Mouse (Mus musculus) adrenal gland, adult 2 months (tissue): ENCODE data around the gene Fbxl12. TPM values are rescaled to one million over a fixed set of nuclear protein-coding genes. Genes with fewer than 3 reads are reported as not detected.
"Not testable (repeated sequence)": the region's sequence is repeated elsewhere in the genome, so short reads cannot be mapped to it uniquely, and the experiment has no call there.

Experiments
- DNase-seq: peaks from one replicate; pipeline ENCODE4 v3.0.0; 2021
- long read RNA-seq: library from polyadenylated mRNA; stranded (forward); transcript quantifications from one replicate; pipeline ENCODE4 v2.0.0, GENCODE M21; 2021
- polyA plus RNA-seq: library from polyadenylated mRNA; depleted of rRNA; stranded (reverse); fragments of >200 nt; gene quantifications from 2 replicates; pipeline ENCODE4 v1.2.3, GENCODE M21; 2012; rRNA removed
- total RNA-seq, 2 experiments: library from RNA; stranded (reverse); gene quantifications; 2 replicates each; pipeline ENCODE4 v1.2.3; 2021

Gene Fbxl12
- total RNA-seq (10 to 100 TPM; 13.0 to 16.7 TPM), polyA plus RNA-seq (47.1 and 59.1 TPM in 2 replicates)
- long read RNA-seq, partial matches to known transcripts = 0 of 6 reads
- long read RNA-seq, other reads (novel, unspliced or antisense) = 1 of 6 reads

DNA sequence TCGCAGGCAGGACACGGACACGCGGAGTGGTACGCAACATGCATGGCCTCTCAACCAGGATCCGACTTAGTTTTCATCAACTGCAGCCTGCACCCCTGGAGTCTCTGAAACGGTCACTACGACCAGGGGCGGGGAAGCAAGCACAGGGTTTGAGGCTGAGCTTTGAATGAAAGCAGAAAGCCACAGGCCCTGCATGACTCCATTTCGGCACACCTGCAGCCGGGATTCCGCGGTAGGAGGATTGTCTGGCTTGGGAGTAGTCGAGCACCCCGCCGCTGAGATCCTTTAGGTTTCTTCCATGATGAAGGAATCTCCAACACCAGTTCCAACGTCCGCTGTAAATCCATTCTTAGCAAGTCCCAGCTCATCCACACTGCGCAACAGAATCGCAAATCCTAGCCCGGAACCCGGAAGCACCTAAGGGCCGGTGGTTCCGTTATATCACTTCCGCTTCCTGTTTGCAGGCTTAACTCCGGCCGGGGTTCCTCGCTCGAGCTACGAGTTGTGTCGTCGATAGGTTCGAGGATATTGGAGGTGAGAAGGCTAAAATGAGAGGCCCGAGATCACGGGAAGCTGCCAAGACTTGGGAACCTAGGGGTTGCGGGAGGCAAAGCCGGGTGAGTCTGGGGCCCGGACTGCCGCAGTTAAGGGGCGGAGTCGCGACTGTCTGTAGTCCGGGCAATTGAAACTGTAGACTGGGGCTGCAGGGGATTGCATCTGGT lies at the start of gene Fbxl12:
Gene Fbxl12, minus strand, starts transcription at position 408 of the 722 bp plus-strand sequence.
- peak; percentile 86 for DNase-seq

DNA sequence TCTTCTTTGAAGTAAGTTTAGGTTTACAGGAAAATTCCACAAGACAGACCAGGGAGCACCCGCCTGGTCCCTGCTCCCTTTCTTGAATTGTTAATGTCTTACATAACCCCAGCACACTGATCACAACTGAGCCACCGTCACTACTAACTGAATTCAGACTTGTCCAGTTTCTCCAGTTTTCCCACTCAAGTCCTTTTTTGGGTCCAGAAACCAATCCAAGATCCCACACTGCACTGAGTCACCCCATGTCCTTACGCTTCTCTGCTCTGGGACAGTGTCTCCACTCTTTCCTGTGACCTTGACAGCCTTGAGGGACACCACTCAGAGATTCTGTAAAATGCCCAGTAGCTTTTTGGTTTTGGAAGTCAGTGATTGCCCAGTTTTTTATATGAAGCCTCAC lies 48.3 kb upstream of the Fbxl12 start:
- DNase-seq = peak; percentile 26

DNA sequence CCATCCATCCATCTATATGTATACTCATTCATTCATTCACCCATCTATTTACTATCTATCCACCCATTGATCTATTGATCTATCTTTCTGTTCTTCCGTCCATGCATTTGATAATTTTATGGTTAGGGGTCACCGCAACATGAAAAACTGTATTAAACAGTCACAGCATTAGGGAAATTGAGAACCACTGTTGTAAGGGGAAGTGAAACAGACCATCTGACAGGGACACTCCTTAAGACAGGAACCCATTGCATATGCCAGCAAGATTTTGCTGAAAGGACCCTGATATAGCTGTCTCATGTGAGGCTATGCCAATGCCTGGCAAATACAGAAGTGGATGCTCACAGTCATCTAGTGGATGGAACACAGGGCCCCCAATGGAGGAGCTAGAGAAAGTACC lies 45.9 kb upstream of the Fbxl12 start:
- DNase-seq = not testable (repeated sequence)

DNA sequence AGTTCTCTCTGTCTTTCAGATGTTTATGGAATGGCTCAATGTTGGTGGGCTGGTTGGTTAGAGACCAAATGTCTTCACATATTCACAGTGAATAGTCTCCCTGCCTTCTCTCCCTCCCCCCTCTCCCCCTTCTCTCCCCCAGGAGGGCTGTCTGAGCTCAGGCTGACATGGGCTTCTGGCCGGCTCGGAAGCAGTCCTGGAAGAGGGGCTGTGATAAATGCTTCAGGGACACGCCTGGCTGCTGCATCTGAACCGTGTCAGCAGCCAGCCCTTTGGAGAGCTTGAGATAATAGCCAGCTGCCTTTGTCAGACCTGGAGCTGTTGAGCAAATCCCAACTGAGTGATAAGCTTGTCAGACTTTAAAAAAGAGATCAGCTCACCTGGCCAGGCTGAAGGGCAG lies 45.3 kb upstream of the Fbxl12 start:
- no peak for DNase-seq

DNA sequence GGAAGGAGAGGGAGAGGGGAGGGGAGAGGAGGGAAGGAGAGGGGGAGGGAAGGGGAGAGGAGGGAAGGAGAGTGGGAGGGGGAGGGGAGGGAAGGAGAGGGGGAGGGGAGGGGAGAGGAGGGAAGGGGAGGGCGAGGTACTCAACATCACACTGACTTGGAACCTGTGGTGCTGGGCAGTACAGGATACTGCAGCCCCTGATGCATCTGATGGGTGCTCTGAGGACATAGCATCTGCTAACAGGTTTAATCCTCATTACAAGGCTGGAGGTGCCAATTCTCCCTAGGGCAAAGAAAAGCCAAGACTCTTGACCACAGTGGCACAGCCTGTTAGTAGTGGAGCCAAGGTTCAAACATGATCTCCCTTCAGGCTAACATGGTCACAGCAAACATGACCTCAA lies 44.8 kb upstream of the Fbxl12 start:
- DNase-seq = no peak

DNA sequence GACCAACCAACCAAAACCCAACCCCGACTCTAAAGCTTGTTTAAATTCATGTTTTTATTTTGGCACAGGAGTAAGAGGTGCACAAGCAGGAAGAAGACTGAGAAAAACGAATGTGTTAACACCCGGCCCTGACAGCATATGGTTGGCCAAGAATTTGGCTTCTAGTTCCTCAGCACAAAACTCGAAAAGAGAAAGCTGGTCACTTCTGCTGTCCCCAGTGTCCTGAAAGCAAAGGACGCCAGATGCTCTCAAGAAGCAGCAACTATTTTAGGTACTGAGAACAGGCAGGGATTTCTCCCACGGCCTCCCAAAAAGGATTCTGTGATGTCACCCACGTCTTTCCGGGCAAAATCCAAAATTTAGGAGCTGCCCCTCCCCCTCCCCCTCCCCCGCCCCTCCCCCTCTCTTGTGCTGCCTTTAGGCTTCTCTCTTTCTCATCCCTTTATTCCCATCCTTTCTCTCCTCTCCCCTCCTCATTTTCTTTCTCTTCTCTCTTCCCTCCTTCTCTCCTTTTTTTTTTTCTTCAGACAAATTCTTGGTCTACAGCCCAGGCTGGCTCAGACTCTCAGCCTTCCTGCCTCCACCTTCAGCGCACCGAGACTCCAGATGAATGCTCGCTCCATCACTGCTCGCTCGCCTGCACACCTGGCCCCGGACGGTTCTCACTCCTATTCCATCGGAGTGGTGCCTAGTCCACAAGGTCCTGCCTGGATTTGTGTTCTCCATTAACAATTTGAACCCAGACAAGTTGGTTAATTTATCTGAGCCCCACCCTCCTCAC lies 40.7 kb upstream of the Fbxl12 start:
- DNase-seq = no peak

DNA sequence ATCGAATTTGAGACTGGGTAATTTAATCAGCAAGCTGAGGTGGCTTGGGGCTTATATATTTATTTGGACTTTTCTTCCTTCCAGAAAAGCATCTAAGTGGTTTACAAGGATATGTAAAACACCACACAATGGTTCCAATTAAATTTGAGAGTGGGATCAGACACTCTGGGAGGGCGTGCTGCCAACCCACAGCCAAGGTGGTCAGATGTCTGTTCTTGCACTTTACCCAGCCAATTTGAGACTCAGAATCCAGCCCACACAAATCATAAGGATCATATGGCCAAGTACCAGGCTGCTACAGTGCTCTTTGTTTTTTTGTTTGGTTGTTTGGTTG lies 37.8 kb upstream of the Fbxl12 start:
- DNase-seq = no peak

DNA sequence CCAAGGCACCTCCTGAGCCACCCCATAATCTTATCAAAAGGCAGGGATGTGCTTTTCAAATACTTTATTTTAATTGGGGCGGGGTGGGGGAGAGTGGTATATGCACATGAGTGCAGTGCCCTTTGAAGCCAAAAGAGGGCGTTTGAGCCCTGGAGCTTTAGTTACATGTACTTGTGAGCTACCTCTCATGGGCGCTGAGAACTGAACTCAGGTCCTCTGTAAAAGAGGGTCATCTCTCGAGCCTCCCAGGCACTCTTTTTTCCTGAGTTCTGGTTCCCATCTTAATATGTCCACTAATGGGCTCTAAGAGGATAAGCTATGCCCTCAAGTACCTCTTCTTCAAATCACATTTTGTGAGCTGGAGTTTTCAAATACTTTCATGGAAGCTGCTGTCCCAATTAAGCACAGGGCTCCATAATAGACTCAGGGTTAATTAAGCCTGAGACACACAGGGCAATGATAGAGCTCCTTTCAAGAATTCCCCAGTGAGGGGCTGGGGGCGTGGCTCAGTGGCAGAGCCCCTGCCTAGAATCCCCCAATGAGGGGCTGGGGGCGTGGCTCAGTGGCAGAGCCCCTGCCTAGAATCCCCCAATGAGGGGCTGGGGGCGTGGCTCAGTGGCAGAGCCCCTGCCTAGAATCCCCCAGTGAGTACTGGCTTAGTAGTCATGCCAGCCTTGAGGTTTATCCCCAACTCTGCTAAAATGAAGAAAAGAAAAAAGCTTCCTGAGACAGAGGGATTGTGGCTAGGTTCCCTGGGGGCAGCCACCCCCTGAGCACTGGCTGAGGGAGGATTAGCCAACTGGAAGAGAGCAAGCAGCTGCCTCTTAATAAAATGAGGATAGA lies 37.2 kb upstream of the Fbxl12 start:
- no peak for DNase-seq

DNA sequence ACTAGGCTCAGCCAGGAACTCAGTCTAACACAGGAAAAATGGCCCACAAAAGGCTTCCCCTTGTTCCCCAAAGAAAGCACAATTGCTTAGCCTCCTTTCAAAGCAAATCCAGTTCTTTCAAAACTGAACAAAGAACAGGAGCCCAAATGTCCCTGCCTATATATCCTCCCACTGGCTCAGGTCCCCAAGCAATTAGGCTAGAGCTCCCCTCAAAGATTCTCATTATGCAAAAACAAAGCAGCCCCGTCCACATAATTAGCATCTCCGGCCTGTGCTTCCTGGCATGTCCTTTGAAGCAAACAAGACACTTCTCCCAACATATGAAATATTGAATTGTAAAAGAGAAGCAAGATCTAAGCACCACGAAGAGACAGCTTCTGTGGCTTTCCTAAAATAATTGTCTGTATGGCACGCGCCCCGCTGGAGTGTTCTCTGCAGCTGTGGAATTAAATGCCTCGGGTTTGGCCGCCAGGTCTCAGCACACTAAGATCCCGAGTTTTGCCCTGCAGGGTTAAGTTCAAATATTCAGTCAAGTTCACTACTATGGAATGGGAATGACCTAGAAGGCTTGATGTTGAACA lies 35.9 kb upstream of the Fbxl12 start:
- no peak for DNase-seq

DNA sequence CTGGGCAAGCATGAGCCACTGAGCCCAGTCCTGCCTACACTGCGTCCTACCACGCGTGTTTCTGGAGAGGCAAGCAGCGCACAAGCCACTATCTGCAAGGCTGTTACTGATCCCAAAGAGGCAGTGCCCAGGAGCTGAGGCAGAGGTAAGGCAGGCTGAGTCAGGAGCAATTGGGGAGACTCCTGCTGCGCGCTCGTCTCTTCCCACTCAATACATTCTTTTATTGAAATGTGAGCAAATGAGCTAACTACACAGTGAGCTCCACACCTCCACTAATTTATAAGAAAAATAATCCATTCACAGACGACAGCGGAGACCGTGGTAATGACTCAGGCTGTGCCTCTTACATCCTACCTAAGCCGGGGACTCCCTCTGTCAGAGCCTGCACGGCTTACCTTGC lies 33.3 kb upstream of the Fbxl12 start:
- no peak for DNase-seq

DNA sequence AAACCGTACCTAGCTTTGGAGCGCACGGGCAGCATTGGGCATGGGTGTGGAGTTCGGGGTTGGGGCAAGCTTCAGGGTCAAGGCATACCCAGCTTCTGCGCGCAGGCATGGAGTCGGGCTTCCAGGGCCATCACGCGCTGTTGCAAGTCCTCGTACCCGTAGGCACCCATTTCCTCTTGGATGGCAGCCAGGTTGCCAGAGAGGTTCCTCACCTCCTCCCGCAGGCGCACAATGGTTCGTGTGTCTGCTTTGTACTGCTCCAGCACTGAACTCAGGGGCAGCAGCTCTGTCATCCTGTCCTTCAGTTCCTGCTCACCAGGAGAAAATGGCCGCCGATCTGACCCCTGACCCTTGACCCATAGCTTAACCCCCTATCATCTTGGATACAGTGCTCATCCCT lies 27.5 kb upstream of the Fbxl12 start:
- no peak for DNase-seq

DNA sequence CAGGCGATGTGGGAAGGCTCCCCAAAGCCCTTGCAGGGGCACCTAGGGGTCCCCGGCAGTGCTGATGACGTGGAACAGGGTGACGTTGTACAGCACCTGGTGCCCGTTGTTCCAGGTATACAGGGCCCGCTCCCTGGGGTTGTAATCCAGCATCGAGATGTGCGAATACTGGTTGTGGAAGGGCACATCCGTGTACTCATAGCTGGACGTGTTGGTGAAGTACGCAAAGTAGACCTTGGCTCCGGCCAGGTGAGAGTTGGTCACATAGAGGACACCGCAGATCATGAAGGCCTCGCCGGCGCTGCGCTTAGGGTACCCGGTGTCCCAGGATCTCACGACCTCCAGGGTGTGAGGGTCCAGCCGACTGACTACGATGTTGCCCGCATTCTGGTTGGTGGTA lies 23.5 kb upstream of the Fbxl12 start:
- no peak for DNase-seq

DNA sequence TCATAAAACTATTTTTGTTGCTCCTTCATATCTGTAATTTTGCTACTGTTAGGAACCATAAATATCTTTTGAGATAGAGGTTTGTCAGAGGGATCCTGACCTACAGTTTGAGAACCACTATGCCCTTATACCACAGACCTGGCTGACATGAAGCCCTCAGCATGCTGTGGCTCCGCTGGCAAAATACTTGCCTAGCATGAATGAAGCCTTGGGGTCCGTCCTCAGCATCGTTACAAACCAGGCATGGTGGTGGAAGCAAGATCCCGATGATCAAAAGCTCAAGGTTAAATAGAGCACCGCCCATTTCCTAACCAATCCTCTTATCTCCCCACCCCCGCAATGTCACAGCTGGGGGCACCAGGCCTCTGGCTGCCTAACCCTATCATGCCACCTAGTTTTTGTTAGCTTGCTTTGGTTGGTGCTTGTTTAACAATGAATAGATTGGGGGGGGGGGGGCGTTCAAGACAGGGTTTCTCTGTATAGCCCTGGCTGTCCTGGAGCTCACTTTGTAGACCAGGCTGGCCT lies 22.0 kb upstream of the Fbxl12 start:
- DNase-seq = no peak

DNA sequence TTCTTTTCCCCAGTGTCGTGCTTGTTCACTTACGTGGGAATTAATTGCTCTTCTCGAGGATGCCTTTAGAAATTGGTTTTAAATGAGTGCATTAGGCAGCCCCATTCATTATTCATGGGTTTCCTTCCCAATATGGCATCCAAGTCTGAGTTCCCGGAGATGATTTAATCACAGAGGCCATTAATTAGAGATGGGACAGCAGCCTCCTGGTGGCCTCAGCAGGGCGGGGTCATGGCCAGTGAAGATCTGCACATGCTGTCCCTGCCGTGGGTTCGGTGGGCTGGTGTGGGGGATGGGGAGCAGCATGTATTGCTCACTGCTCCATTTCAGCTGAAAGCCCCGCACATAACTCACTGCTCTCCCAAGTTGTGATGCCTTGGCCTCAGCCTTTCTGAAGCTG lies 21.4 kb upstream of the Fbxl12 start:
- no peak for DNase-seq

DNA sequence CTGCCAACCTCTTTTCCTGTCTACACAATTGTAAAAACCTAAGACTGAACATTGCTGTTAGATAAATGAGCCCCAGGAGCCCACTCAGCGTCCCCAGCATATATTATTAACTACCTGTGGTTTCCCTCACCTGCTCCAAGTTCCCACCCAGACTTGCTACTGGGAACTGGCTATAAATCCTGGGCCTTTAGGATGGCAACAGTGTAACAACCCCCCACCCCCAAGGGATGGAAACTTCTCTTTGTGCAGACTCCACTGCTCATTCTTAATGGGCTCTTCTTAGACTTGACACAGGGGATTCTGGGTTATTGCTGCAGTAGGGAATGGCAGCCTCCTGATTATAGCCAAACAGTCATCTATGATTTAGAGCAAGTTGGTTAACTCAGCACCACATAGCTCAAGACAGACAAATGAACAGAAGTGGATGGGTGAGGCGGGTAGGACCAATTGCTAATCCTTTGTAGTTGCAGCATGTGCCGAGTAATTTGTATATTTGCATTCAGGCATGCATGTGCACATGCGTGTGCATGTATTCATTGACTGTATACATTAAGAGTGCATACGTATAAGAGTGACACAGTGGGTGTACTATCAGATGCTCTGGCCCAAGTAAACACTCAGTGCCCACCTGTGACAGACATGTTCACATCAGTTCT lies 20.5 kb upstream of the Fbxl12 start:
- DNase-seq = no peak

DNA sequence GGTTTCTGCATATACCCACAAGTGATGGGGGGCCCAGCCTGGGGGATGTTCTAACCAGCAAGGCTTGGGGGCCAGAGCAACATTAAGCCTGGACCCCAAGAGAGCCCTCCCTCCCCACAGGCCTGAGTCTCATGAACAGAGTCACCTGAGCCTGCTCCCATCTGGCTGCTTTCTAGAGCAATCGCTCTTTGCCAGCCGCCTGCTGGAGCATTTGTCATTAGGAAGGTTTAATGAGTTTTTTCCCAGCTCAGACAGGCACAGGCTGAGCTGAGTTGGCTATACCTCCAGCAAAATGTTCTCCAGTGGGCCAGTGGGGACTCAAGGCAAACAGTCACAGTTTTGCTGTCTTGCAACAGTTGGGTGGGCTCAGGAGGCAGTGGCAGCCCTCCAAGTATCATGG lies 19.8 kb upstream of the Fbxl12 start:
- no peak for DNase-seq

DNA sequence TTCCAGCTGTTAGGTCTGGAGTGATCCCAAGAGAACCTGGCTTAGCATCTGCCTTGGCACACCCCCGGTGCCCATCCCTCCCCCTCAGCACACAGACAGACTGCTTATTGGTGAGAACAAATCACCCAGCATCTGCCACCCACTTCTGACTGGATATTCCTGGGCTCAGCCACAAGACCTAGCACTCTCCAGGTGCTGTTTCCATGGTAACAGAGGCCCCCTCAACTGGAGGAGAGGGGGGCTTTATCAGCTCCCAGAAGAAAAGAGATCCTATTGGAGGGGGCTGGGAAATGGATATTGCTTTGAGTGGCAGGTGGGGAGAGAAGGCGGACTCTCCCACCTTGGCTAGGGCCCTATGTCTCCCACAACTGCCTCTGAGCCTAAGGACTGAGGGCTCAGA lies 19.4 kb upstream of the Fbxl12 start:
- no peak for DNase-seq

DNA sequence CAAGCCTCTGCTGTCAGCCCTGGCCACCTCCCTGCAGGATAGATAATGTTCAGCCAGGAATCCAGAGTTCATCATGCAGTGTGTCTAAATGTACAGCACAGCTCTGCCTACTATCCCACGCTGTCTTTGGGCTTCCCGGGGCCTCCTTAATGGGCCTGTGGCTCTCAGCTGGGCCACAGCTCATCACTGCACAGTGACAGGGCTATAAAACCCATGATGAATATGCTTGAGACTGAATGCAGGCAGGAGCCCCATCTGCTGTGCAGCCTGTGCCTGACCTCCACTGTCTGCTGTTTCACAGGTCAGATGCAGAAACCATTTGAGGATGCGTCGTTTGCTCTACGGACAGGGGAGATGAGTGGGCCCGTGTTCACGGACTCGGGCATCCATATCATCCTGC lies 18.3 kb upstream of the Fbxl12 start:
- DNase-seq = no peak

DNA sequence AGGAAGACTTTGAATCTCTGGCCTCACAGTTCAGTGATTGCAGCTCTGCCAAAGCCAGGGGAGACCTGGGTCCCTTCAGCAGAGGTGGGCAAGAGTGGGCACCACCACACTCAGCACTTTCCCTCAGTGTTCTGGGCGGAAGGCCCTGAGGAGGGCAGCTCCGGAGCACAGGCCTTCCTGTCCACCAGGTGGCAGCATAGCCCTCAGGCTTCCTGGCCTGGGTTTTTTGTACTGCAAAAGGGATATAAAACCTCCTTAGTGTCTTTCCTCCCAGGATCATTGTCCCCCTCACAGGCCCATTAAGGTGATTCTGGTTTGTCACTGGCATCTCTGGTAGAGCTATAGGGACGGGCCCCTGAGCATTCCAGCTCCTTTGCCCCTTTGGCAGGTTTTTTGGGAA lies 17.8 kb upstream of the Fbxl12 start:
- DNase-seq = peak; percentile 69

DNA sequence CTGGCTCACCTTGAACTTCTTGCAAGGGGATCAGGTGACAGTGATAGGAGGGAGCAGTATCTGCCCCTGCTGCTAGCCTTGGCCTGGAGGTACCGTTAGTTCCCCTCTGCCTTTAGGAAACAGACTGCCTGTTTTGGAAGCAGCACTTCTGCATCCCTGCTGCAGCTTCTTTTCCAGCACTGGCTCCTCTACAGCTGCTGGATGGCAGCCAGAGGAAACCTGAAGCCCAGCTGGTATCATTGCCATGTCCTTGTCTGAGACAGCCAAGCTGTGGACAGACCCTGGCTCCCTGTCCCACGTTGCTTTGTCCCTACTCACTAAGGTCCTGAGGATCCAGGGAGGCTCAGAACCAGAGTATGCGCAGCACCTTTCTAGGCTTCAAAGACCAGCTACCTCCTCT lies 13.0 kb upstream of the Fbxl12 start:
- DNase-seq = peak; percentile 76

DNA sequence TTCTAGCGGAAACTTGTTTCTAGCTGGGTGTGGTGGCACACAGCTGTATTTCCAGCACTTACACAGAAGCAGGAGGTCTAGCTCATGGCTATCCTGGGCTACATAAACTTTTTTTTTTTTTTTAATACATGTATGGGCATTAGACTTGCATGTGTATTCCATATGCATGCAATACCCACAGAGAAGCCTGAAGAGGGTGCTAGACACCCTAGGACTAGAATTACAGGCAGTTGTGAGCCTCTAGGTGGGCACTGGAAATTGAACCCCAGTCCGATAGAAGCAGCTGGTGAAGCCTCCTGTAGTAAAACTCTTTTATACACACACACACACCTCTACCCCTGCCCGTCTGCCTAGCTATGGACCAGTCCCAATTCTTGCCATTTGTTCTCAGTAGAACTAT lies 9.3 kb upstream of the Fbxl12 start:
- DNase-seq = no peak

DNA sequence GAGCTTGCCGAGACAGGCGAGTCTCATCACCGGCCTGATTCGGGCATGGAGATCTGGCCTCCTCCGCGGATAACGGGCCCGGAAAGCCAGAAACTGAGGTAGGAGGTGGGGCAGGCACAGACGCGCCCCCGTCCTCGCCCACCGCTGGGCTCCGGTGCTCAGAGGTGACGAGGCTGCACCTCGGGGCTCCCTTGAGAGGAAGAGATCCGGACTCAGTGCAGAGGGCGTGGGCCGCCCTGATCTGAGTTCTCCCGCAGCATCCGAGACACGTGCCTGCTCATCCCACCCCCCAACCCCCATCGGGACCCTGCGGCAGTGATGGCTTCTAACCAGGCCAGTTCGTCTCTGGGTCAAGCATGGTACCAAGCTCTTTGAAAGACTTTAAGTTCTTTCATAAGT lies 7.7 kb upstream of the Fbxl12 start:
- DNase-seq = no peak
